Mouse (Mus musculus): ENCODE results near the gene Ccdc40. TPM values are rescaled to one million over a fixed set of nuclear protein-coding genes. Genes with fewer than 3 reads are reported as not detected.

Ccdc40 gene
- polyA plus RNA-seq, 1 experiment from 2014 or later: 18.6 TPM

DNA sequence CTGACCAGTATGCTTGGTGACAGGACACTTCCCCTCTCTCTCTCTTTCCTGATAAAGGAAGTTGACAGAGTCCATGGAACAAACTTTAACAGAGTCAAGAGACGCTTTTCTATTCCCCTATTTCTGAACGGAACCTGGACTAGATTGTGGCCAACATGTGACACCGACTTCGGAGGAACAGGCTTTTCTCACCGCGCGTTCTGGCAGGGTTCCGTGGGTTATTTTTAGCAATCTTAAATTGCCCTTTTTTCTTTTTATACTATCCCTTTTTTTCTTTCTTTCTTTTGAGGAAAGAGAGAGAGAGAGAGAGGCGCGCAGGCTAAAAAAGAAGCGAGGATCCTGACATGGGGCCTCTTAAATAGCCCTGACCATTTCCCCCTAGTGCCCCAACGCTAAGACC is 781 bp upstream of the Ccdc40 start:
- Histone ChIP-seq H3K4me2 (peak overlapping the region; percentile 99), H3K27me3 (ENCODE audit: control insufficient read depth, insufficient read depth, low read length) (no peaks in the 10 kb centered on the region), H3K9ac (ENCODE audit: low read length) (peak overlapping the region; percentile 93), H3K9me3 (ENCODE audit: control insufficient read depth, low read length) (no peaks in the 10 kb centered on the region), H3K4me3 (ENCODE audit: low read depth, low read length) (peak overlapping the region; percentile 77), H3K27ac (ENCODE audit: low read depth, low read length) (no peak overlapping the region; the same call in 1 of the 2 replicates), H3K4me1 (ENCODE audit: control insufficient read depth, insufficient read depth, low read length) (peaks cover 29% of the 10 kb centered on the region), H3K36me3 (ENCODE audit: control insufficient read depth, insufficient read depth, low read length) (peaks cover 4% of the 10 kb centered on the region; the same call in 1 of the 2 replicates)
- WGBS: 8% methylated on average over 12 of the region's 12 CpGs
- ATAC-seq (ENCODE audit: low FRiP score) (no peak), DNase-seq (ENCODE audit: low spot score, missing footprints) (peak; percentile 93)

DNA sequence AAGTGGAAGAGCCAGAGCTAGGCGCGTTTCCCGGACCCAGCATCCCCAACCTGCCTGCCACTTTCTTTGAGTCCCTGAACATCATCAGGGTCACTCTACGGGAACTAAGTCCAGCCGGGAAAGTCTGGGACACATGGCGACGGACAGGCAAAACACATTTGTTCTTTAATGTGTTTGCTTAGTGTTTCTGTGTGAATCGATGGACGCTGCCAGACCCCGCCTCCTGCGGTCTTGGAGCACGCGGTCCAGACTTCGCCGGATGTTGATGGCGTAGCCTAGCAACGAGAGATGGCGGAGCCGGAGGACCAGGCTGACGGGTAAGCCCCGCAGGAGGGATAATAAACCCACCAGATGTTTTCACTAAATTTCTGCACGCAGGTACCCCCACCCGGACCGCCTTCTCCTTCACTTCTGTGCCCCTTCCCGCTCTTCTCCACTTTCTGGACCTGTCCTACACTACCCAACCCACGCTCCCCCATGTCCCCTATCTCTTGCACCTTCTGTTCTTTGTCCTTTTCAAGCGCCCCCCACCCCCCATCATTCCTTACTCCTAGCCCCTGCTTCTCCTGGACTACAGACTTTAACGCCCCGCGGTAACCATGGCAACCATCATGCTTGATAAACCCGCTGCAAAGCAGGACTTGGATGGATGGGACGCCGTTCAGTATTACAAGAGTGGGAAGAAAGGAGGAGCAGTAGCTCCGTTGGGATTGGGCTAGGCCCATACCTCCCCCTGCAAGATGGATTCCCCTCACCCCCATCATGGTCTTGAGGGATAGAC is 664 bp downstream of the Ccdc40 start:
- Histone ChIP-seq H3K27ac (ENCODE audit: low read depth, low read length) (peak overlapping the region; percentile 84), H3K27me3 (ENCODE audit: control insufficient read depth, insufficient read depth, low read length) (no peaks in the 10 kb centered on the region), H3K4me2 (peak overlapping the region; percentile 99), H3K4me1 (ENCODE audit: control insufficient read depth, insufficient read depth, low read length) (peaks cover 27% of the 10 kb centered on the region), H3K36me3 (ENCODE audit: control insufficient read depth, insufficient read depth, low read length) (peaks cover 4% of the 10 kb centered on the region; the same call in 1 of the 2 replicates), H3K9ac (ENCODE audit: low read length) (peak overlapping the region; percentile 93), H3K9me3 (ENCODE audit: control insufficient read depth, low read length) (no peaks in the 10 kb centered on the region), H3K4me3 (ENCODE audit: low read depth, low read length) (peak overlapping the region; percentile 77)
- WGBS: 2% methylated on average over 34 of the region's 34 CpGs
- ATAC-seq (ENCODE audit: low FRiP score): peak; percentile 92
- peak; percentile 98 for DNase-seq (ENCODE audit: low spot score, missing footprints)

DNA sequence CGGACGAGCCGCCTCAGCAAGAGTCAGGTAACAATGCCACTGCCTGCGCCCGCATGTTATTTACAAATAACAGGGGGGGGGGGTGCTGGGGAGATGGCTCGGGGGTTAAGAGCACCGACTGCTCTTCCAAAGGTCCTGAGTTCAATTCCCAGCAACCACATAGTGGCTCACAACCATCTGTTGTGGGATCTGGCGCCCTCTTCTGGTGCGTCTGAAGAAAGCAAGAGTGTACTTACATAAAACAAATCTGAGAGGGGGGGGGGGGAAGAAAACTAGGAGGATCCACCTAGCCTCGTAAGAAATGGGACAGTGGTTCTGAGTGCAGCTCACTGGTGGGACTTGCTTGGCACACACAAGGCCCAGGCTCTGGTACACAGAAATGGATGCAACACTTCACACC is 6.4 kb downstream of the Ccdc40 start:
- WGBS: 93% methylated on average over 10 of the region's 10 CpGs
- Histone ChIP-seq H3K36me3 (ENCODE audit: control insufficient read depth, insufficient read depth, low read length) (peaks cover 9% of the 10 kb centered on the region; the same call in 1 of the 2 replicates), H3K9ac (ENCODE audit: low read length) (no peak overlapping the region), H3K4me3 (ENCODE audit: low read depth, low read length) (no peak overlapping the region), H3K27ac (ENCODE audit: low read depth, low read length) (no peak overlapping the region), H3K4me1 (ENCODE audit: control insufficient read depth, insufficient read depth, low read length) (peaks cover 5% of the 10 kb centered on the region), H3K9me3 (ENCODE audit: control insufficient read depth, low read length) (no peaks in the 10 kb centered on the region), H3K27me3 (ENCODE audit: control insufficient read depth, insufficient read depth, low read length) (no peaks in the 10 kb centered on the region), H3K4me2 (no peak overlapping the region)
- ATAC-seq (ENCODE audit: low FRiP score) (no peak), DNase-seq (ENCODE audit: low spot score, missing footprints) (no peak)

DNA sequence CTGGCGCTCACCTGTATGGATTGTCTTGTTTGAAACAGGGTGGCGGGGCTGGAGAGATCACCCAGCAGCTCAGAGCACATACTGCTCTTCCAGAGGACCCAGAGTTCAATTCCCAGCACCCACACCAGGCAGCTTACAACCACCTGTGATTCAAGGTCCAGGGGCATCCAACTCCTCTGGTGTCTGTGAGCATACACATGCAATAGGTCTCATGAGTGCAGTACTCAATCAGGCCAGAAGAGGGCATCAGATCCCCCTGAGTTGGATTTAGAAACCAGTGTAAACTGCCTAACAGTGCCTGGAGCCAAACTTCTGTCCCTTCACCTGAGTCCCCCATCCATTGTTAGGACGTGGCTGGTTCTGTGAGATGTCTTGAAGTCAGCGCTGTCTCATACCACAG is 7.2 kb downstream of the Ccdc40 start:
- no peaks in the 10 kb centered on the region for H3K9me3 ChIP-seq (ENCODE audit: control insufficient read depth, low read length)
- DNase-seq (ENCODE audit: low spot score, missing footprints) (peak; percentile 97), ATAC-seq (ENCODE audit: low FRiP score) (no peak)
- 90% methylated on average over 4 of the region's 4 CpGs for WGBS
- H3K4me3 ChIP-seq (ENCODE audit: low read depth, low read length): no peak overlapping the region
- H3K27me3 ChIP-seq (ENCODE audit: control insufficient read depth, insufficient read depth, low read length): no peaks in the 10 kb centered on the region
- no peak overlapping the region for H3K4me2 ChIP-seq
- H3K9ac ChIP-seq (ENCODE audit: low read length): no peak overlapping the region
- no peaks in the 10 kb centered on the region for H3K4me1 ChIP-seq (ENCODE audit: control insufficient read depth, insufficient read depth, low read length)
- H3K36me3 ChIP-seq (ENCODE audit: control insufficient read depth, insufficient read depth, low read length): peaks cover 9% of the 10 kb centered on the region; the same call in 1 of the 2 replicates
- H3K27ac ChIP-seq (ENCODE audit: low read depth, low read length): no peak overlapping the region

DNA sequence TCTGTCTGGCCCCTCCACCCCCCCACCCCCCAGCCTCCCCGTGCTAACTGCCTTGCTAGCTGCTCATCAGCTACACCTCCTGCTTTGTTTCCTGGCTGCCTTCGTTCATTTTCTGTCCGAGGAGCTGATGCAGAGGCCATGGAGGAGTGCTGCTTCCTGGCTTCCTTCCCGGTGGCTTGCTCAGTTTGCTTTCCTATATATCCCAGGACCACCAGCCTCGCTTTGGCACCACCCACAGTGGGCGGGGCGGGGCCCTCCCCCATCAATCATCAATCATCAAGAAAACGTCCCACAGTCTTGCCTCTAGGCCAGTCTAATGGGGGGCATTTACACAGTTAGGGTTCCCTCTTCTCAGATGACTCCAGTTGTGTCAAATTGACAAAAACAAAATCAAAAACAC is 8.0 kb downstream of the Ccdc40 start:
- Histone ChIP-seq H3K4me2 (no peak overlapping the region), H3K36me3 (ENCODE audit: control insufficient read depth, insufficient read depth, low read length) (peaks cover 9% of the 10 kb centered on the region; the same call in 1 of the 2 replicates)

DNA sequence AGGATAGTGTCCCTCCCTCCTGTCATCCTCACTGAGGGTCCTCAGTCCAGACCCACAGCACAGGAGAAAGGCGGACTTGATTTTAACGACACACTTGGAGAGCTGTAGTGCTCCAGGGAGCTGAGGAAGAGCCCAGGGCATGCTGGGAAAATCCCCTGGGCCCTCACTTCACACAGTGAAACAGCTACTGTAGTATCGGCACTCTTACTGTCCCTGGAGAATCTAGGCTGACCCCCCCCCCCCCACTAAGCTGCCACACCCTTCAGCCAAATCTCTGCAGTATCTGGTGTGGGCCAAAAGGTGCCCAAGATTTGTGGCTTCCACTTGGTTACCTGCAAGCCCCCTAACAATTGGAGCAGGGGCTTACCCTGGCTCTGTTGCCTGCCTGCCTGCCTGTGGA is 8.6 kb downstream of the Ccdc40 start:
- Histone ChIP-seq H3K9ac (ENCODE audit: low read length) (no peak overlapping the region), H3K27me3 (ENCODE audit: control insufficient read depth, insufficient read depth, low read length) (no peaks in the 10 kb centered on the region), H3K9me3 (ENCODE audit: control insufficient read depth, low read length) (no peaks in the 10 kb centered on the region), H3K4me1 (ENCODE audit: control insufficient read depth, insufficient read depth, low read length) (no peaks in the 10 kb centered on the region), H3K36me3 (ENCODE audit: control insufficient read depth, insufficient read depth, low read length) (peaks cover 9% of the 10 kb centered on the region; the same call in 1 of the 2 replicates), H3K4me3 (ENCODE audit: low read depth, low read length) (no peak overlapping the region), H3K27ac (ENCODE audit: low read depth, low read length) (no peak overlapping the region), H3K4me2 (no peak overlapping the region)
- WGBS: 78% methylated on average over 3 of the region's 3 CpGs
- no peak for ATAC-seq (ENCODE audit: low FRiP score)
- no peak for DNase-seq (ENCODE audit: low spot score, missing footprints)

More for the DNA sequence above, 8.0 kb downstream of the Ccdc40 start:
- Histone ChIP-seq H3K4me3 (ENCODE audit: low read depth, low read length) (no peak overlapping the region), H3K4me1 (ENCODE audit: control insufficient read depth, insufficient read depth, low read length) (no peaks in the 10 kb centered on the region), H3K9ac (ENCODE audit: low read length) (no peak overlapping the region), H3K27me3 (ENCODE audit: control insufficient read depth, insufficient read depth, low read length) (no peaks in the 10 kb centered on the region), H3K27ac (ENCODE audit: low read depth, low read length) (no peak overlapping the region), H3K9me3 (ENCODE audit: control insufficient read depth, low read length) (no peaks in the 10 kb centered on the region)
- DNase-seq (ENCODE audit: low spot score, missing footprints) (no peak), ATAC-seq (ENCODE audit: low FRiP score) (no peak)
- WGBS: 55% methylated on average over 8 of the region's 8 CpGs

DNA sequence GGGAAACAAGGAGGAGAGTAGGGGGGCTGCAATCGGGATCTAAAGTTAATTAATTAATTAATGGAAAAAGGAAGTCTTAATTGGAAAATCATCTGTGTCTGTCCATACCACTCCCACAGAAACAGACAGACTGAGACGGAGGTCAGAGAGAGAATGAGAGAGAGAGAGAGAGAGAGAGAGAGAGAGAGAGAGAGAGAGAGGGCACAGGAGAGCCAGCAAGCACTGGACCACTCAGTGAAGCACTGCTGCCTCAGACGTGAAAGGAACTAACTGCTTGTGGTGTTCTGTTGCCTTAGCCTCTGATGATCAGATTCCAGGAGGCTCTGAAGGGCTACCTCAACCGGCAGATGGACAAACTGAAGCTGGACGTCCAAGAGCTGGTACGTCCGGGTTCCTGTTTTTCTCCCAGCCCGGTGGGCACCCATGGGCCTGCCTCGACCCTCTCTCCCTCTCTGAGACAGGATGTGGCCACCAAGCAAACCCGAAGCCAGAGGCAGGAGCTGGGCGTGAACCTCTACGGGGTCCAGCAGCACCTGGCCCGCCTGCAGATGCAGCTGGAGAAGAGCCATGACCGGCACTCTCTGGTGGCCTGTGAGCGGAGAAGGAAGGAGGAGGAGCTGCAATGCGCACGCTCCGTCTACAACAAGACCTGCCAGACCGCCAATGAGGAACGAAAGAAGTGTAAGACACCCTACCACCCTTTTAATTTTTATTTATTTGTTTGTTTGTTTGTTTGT is 9.4 kb downstream of the Ccdc40 start:
- H3K9ac ChIP-seq (ENCODE audit: low read length): no peak overlapping the region
- H3K36me3 ChIP-seq (ENCODE audit: control insufficient read depth, insufficient read depth, low read length): 0 out of 2 replicates have a peak, but pooled peaks cover 5% of the 10 kb centered on the region
- no peaks in the 10 kb centered on the region for H3K27me3 ChIP-seq (ENCODE audit: control insufficient read depth, insufficient read depth, low read length)
- 41% methylated on average over 20 of the region's 20 CpGs for WGBS
- H3K4me2 ChIP-seq: peak overlapping the region; percentile 35
- H3K27ac ChIP-seq (ENCODE audit: low read depth, low read length): no peak overlapping the region
- H3K4me1 ChIP-seq (ENCODE audit: control insufficient read depth, insufficient read depth, low read length): no peaks in the 10 kb centered on the region
- peak; percentile 51 for ATAC-seq (ENCODE audit: low FRiP score)
- no peak overlapping the region for H3K4me3 ChIP-seq (ENCODE audit: low read depth, low read length)
- no peak for DNase-seq (ENCODE audit: low spot score, missing footprints)
- H3K9me3 ChIP-seq (ENCODE audit: control insufficient read depth, low read length): no peaks in the 10 kb centered on the region

DNA sequence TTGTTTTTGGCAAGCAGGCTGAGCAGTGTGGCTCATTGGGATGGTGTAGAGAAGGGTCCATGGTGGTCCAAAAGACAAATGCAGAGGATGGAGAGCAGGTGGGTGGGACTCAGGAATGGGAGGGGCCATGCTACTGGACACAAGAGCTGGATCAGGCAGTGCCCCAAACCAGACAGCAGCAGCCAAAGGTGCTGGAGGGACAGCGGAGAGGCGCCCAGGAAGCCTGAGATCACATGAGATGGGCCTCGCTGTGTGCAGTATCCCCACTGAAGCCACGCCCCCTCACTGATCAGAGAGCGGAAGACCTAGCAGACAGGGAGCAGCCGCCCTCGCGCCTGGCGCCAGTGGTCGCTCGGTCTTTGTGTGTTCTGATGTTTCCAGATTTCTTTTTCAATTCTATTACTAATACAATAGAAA is 9.9 kb downstream of the Ccdc40 start:
- ATAC-seq (ENCODE audit: low FRiP score) (peak; percentile 77), DNase-seq (ENCODE audit: low spot score, missing footprints) (peak; percentile 90)
- Histone ChIP-seq H3K27ac (ENCODE audit: low read depth, low read length) (peak overlapping the region; percentile 6; the same call in 1 of the 2 replicates), H3K9ac (ENCODE audit: low read length) (0 out of 2 replicates have a peak overlapping the region, but pooled peaks have one; percentile 26), H3K27me3 (ENCODE audit: control insufficient read depth, insufficient read depth, low read length) (no peaks in the 10 kb centered on the region), H3K4me1 (ENCODE audit: control insufficient read depth, insufficient read depth, low read length) (no peaks in the 10 kb centered on the region), H3K36me3 (ENCODE audit: control insufficient read depth, insufficient read depth, low read length) (peaks cover 6% of the 10 kb centered on the region; the same call in 1 of the 2 replicates), H3K4me2 (peak overlapping the region; percentile 35), H3K4me3 (ENCODE audit: low read depth, low read length) (no peak overlapping the region), H3K9me3 (ENCODE audit: control insufficient read depth, low read length) (no peaks in the 10 kb centered on the region)
- WGBS: 30% methylated on average over 11 of the region's 11 CpGs

DNA sequence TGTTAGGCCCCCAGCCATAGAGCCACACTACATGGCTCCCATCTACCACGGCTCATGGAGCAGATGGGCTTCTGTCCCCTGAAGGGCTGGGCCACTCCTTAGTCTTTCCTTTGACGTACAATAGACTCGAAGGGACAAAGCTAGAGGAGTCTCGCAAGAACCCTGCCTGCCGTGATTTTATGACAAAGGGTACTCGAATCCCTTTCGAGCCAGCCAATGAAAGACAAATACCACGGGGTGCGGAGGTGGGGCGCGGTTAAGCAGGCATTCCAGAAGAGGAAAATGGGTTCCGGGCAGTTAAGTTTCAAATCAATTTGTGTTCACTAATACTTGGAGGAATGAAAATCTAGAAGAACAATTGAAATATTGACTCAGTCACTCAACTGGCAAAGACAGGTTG is 11.1 kb downstream of the Ccdc40 start:
- no peaks in the 10 kb centered on the region for H3K27me3 ChIP-seq (ENCODE audit: control insufficient read depth, insufficient read depth, low read length)
- no peak overlapping the region for H3K9ac ChIP-seq (ENCODE audit: low read length)
- H3K27ac ChIP-seq (ENCODE audit: low read depth, low read length): no peak overlapping the region
- no peaks in the 10 kb centered on the region for H3K4me1 ChIP-seq (ENCODE audit: control insufficient read depth, insufficient read depth, low read length)
- no peak for ATAC-seq (ENCODE audit: low FRiP score)
- no peaks in the 10 kb centered on the region for H3K9me3 ChIP-seq (ENCODE audit: control insufficient read depth, low read length)
- WGBS: 91% methylated on average over 12 of the region's 12 CpGs
- peaks cover 7% of the 10 kb centered on the region; the same call in 1 of the 2 replicates for H3K36me3 ChIP-seq (ENCODE audit: control insufficient read depth, insufficient read depth, low read length)
- H3K4me3 ChIP-seq (ENCODE audit: low read depth, low read length): no peak overlapping the region
- DNase-seq (ENCODE audit: low spot score, missing footprints): no peak
- no peak overlapping the region for H3K4me2 ChIP-seq

Data from midbrain, embryonic 11.5 days (tissue).